Mouse (Mus musculus): ENCODE results near the gene Mrpl51.

DNA sequence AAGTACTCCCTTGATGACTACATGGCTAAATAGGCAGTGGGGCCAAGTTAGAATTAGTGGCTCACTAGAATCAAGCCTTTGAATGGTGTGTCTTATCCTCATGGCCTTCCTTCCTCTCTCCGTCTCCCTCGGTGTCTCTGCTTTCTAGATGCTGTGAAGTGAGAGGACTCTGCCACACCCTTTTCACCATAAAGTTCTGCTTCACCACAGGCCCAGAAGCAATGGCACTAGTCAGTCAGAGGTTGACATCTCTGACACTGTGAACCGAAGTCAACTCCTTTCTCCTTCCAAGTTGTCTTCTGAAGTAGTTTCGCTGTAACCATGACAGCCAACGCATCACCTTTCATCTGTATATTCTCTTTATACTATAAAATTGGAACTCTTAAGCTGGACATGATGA is 47.9 kb downstream of the Mrpl51 start:
- TF ChIP-seq CTCF (IDR thresholded peaks at IDR 0.05; ENCODE audit: extremely low read depth, insufficient read depth, insufficient read length, insufficient replicate concordance) (no peak), POLR2A (IDR thresholded peaks at IDR 0.05; ENCODE audit: low read depth, low read length) (no peak)

All from spleen, adult 2 months (tissue).